Mouse (Mus musculus) heart, postnatal 0 days (tissue): ENCODE measurements around the gene Anapc7. TPM values are rescaled to one million over a fixed set of nuclear protein-coding genes. Genes with fewer than 3 reads are reported as not detected.

Experiments used
- ATAC-seq: fragments of 200-750 bp; cut with Nextera tagmentation; 2 replicates; pipeline ENCODE4 v1.8.0; 2017; ENCODE audit warnings: low read depth, moderate number of reproducible peaks, moderate library complexity; ENCODE audit not compliant: insufficient read depth
- DNase-seq: peaks from one replicate; pipeline ENCODE4 v3.0.0-alpha.2; 2016; ENCODE audit warnings: low spot score
- H3K27ac ChIP-seq: fragments of 300-500 bp; sonication (generic); 2 replicates; pipeline ENCODE4 v1.5.1; 2014; ENCODE audit warnings: low read depth, mild to moderate bottlenecking
- H3K27me3 ChIP-seq: fragments of 300-500 bp; sonication (generic); 2 replicates; pipeline ENCODE4 v1.6.1; 2014; ENCODE audit warnings: low read length, mixed read lengths; ENCODE audit not compliant: control insufficient read depth, insufficient read depth
- H3K36me3 ChIP-seq: fragments of 300-500 bp; sonication (generic); replicated peaks from 2 replicates; pipeline ENCODE4 v1.6.1; 2014; ENCODE audit warnings: low read length, mixed read lengths; ENCODE audit not compliant: control insufficient read depth, insufficient read depth
- H3K4me1 ChIP-seq: fragments of 300-500 bp; sonication (generic); 2 replicates; pipeline ENCODE4 v1.6.1; 2014; ENCODE audit warnings: antibody characterized with exemption; ENCODE audit not compliant: control insufficient read depth, insufficient read depth
- H3K4me2 ChIP-seq: fragments of 300-500 bp; sonication (generic); 2 replicates; pipeline ENCODE4 v1.6.1; 2014; ENCODE audit warnings: low read depth, mild to moderate bottlenecking, low read length, moderate library complexity
- H3K4me3 ChIP-seq: fragments of 300-500 bp; sonication (generic); 2 replicates; pipeline ENCODE4 v1.5.1; 2014; ENCODE audit warnings: low read depth, low read length
- H3K9ac ChIP-seq: fragments of 300-500 bp; sonication (generic); replicated peaks from 2 replicates; pipeline ENCODE4 v1.6.1; 2014; ENCODE audit warnings: low read depth, low read length, mixed read lengths
- H3K9me3 ChIP-seq: fragments of 300-500 bp; sonication (generic); replicated peaks from 2 replicates; pipeline ENCODE4 v1.6.1; 2016; ENCODE audit warnings: low read length; ENCODE audit not compliant: control insufficient read depth
- CTCF ChIP-seq: IDR thresholded peaks from 2 replicates; pipeline ENCODE4 v1.5.1; 2016; ENCODE audit warnings: antibody characterized with exemption, control low read depth, low read depth
- EP300 ChIP-seq: IDR thresholded peaks from 2 replicates; pipeline ENCODE4 v1.6.1; 2016; ENCODE audit warnings: antibody characterized with exemption, low read depth
- WGBS: fragments of 180-500 bp; shearing (Covaris S2); extraction: QIAGEN DNeasy Blood & Tissue Kit; methylation state at CpG from one replicate; pipeline ENCODE4 v1.1.7; 2014; 5-methylcytosine and 5-hydroxymethylcytosine counted together
- polyA plus RNA-seq: library from polyadenylated mRNA; unstranded; fragments of >200 nt; fragmentation: Nextera tagmentation; extraction: Ambion mirVana; gene quantifications from 2 replicates; pipeline ENCODE4 v1.2.1, GENCODE M21; 2015
- total RNA-seq: library from RNA; depleted of rRNA; stranded (reverse); fragments of >200 nt; gene quantifications from 2 replicates; pipeline ENCODE4 v1.2.3, GENCODE M21; 2014; ENCODE audit warnings: low replicate concordance

Anapc7 gene
- total and polyA plus RNA-seq, 2 experiments from 2014 or later = 30.1 to 36.9 TPM

DNA sequence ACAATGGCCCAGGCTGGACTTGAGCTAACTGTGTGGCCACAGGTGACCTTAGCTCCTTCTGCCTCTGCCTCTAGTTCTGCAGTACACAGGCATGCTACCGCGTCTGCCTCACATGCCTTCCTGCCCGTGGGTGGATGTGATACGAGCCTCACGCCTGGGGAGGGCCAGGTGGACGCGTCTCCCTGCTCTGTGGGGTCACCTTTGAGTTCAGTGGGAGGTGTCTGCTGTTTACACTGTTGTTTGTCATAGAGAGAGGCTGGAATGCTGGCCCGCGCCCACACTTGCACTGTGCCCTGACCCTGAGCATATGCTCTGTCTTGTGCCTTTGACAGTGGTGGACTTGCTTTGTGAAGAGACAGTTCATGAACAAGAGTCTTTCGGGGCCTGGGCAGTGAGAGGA, 16.0 kb upstream of the Anapc7 start:
- Histone ChIP-seq H3K4me1 (peaks cover 19% of the 10 kb centered on the region), H3K9ac (no peak overlapping the region), H3K9me3 (no peaks in the 10 kb centered on the region), H3K4me2 (no peak overlapping the region), H3K36me3 (peaks cover 60% of the 10 kb centered on the region), H3K27me3 (no peaks in the 10 kb centered on the region), H3K4me3 (no peak overlapping the region), H3K27ac (no peak overlapping the region)
- TF ChIP-seq EP300 (no peak), CTCF (no peak)
- ATAC-seq (no peak), DNase-seq (no peak)
- WGBS = 92% methylated on average over 10 of the region's 10 CpGs

- Histone ChIP-seq H3K9ac (no peak overlapping the region), H3K4me1 (no peaks in the 10 kb centered on the region), H3K27ac (no peak overlapping the region), H3K4me3 (no peak overlapping the region), H3K27me3 (no peaks in the 10 kb centered on the region), H3K36me3 (peaks cover 30% of the 10 kb centered on the region), H3K9me3 (no peaks in the 10 kb centered on the region), H3K4me2 (no peak overlapping the region)
- DNase-seq (no peak), ATAC-seq (no peak)
- WGBS = 84% methylated on average over 19 of the region's 19 CpGs
- TF ChIP-seq CTCF = no peak
- TF ChIP-seq EP300 = no peak
Observed at GRCm38 (mm10) chr5:122409692-122410645, 11.5 kb upstream of the Anapc7 start.

GRCm38 (mm10) chr5:122411892-122412291, 9.6 kb upstream of the Anapc7 start:
- no peak for TF ChIP-seq CTCF
- no peak for TF ChIP-seq EP300
- no peak overlapping the region for H3K4me3 ChIP-seq
- DNase-seq (no peak), ATAC-seq (no peak)
- no peak overlapping the region for H3K9ac ChIP-seq
- peaks cover 11% of the 10 kb centered on the region for H3K36me3 ChIP-seq
- no peak overlapping the region for H3K4me2 ChIP-seq
- no peak overlapping the region for H3K27ac ChIP-seq
- H3K4me1 ChIP-seq = no peaks in the 10 kb centered on the region
- WGBS = 80% methylated on average over 5 of the region's 5 CpGs
- H3K27me3 ChIP-seq = no peaks in the 10 kb centered on the region
- H3K9me3 ChIP-seq = no peaks in the 10 kb centered on the region

- no peak overlapping the region for H3K9ac ChIP-seq
- ATAC-seq = no peak
- TF ChIP-seq EP300 (no peak), CTCF (no peak)
- no peaks in the 10 kb centered on the region for H3K9me3 ChIP-seq
- no peak overlapping the region for H3K4me3 ChIP-seq
- peaks cover 4% of the 10 kb centered on the region; the same call in 1 of the 2 replicates for H3K36me3 ChIP-seq
- no peak overlapping the region for H3K4me2 ChIP-seq
- H3K27me3 ChIP-seq = no peaks in the 10 kb centered on the region
- no peak overlapping the region for H3K27ac ChIP-seq
- 50% methylated on average over 6 of the region's 6 CpGs for WGBS
- H3K4me1 ChIP-seq = no peaks in the 10 kb centered on the region
- no peak for DNase-seq
Observed at GRCm38 (mm10) chr5:122412826-122413225, 8.7 kb upstream of the Anapc7 start.

- no peaks in the 10 kb centered on the region for H3K9me3 ChIP-seq
- H3K27me3 ChIP-seq = no peaks in the 10 kb centered on the region
- DNase-seq = no peak
- no peak overlapping the region for H3K27ac ChIP-seq
- 93% methylated on average over 5 of the region's 5 CpGs for WGBS
- TF ChIP-seq CTCF (no peak), EP300 (no peak)
- no peak overlapping the region for H3K4me3 ChIP-seq
- H3K36me3 ChIP-seq = peaks cover 4% of the 10 kb centered on the region; the same call in 1 of the 2 replicates
- no peaks in the 10 kb centered on the region for H3K4me1 ChIP-seq
- no peak overlapping the region for H3K9ac ChIP-seq
- no peak overlapping the region for H3K4me2 ChIP-seq
- ATAC-seq = no peak
Observed at GRCm38 (mm10) chr5:122414351-122414750, 7.1 kb upstream of the Anapc7 start.
